Mouse (Mus musculus) granulocyte monocyte progenitor cell, adult 5-6 weeks (primary cell): ENCODE results near the gene Galc. TPM values are rescaled to one million over a fixed set of nuclear protein-coding genes. Genes with fewer than 3 reads are reported as not detected.
"Not testable (repeated sequence)": the region's sequence is repeated elsewhere in the genome, so short reads cannot be mapped to it uniquely, and the experiment has no call there.

Experiments
- ATAC-seq: replicated peaks from 2 replicates; pipeline ENCODE4 v1.8.0; 2016; ENCODE audit warnings: mild to moderate bottlenecking, moderate TSS enrichment, inconsistent platforms; ENCODE audit not compliant: poor library complexity, severe bottlenecking
- total RNA-seq, 2 experiments: library from RNA; stranded (forward) in 1 of 2; stranded (reverse) in 1 of 2; fragments of 200-712, 200-1000 nt in 1 of 2; fragments of >200 nt in 1 of 2; fragmentation: Nextera tagmentation in 1 of 2; gene quantifications; 2 replicates each; pipeline ENCODE4 v1.2.3; 2014 to 2017

The Galc gene
- total RNA-seq, 2 experiments from 2014 or later: 7.0 to 13.5 TPM

GRCm38 (mm10) chr12:98258371-98258844, 851 bp downstream of the Galc start:
- no peak for ATAC-seq

GRCm38 (mm10) chr12:98255373-98255995, 3.8 kb downstream of the Galc start:
- ATAC-seq: peak; percentile 69

- no peak for ATAC-seq
Observed at GRCm38 (mm10) chr12:98252417-98252816, 6.8 kb downstream of the Galc start.

- no peak for ATAC-seq
Observed at GRCm38 (mm10) chr12:98250327-98250726, 8.9 kb downstream of the Galc start.

- 0 out of 2 replicates have a peak, but pooled peaks have one; percentile 17 for ATAC-seq
Observed at GRCm38 (mm10) chr12:98249671-98250070, 9.6 kb downstream of the Galc start.

GRCm38 (mm10) chr12:98246835-98247234, 12.4 kb downstream of the Galc start:
- peak; percentile 55; the same call in 1 of the 2 replicates for ATAC-seq

GRCm38 (mm10) chr12:98244865-98245264, 14.4 kb downstream of the Galc start:
- ATAC-seq: no peak

- ATAC-seq: no peak
Observed at GRCm38 (mm10) chr12:98244161-98244560, 15.1 kb downstream of the Galc start.

GRCm38 (mm10) chr12:98238478-98238877, 20.8 kb downstream of the Galc start:
- not testable (repeated sequence) for ATAC-seq

- ATAC-seq: peak; percentile 61
Observed at GRCm38 (mm10) chr12:98227037-98227436, 32.2 kb downstream of the Galc start.

GRCm38 (mm10) chr12:98223286-98223685, 36.0 kb downstream of the Galc start:
- ATAC-seq: peak; percentile 56

- no peak for ATAC-seq
Observed at GRCm38 (mm10) chr12:98216432-98216831, 42.8 kb downstream of the Galc start.

GRCm38 (mm10) chr12:98215512-98215911, 43.7 kb downstream of the Galc start:
- peak; percentile 72 for ATAC-seq

- ATAC-seq: peak; percentile 30; the same call in 1 of the 2 replicates
Observed at GRCm38 (mm10) chr12:98214191-98214590, 45.1 kb downstream of the Galc start.

- no peak for ATAC-seq
Observed at GRCm38 (mm10) chr12:98213791-98214190, 45.5 kb downstream of the Galc start.

- no peak for ATAC-seq
Observed at GRCm38 (mm10) chr12:98213332-98213731, 45.9 kb downstream of the Galc start.

- peak; percentile 48; the same call in 1 of the 2 replicates for ATAC-seq
Observed at GRCm38 (mm10) chr12:98212457-98213175, 46.6 kb downstream of the Galc start.

- ATAC-seq: peak; percentile 68
Observed at GRCm38 (mm10) chr12:98210495-98210894, 48.8 kb downstream of the Galc start.

- ATAC-seq: no peak
Observed at GRCm38 (mm10) chr12:98208104-98208503, 51.2 kb downstream of the Galc start.

GRCm38 (mm10) chr12:98205450-98206051, 53.7 kb downstream of the Galc start:
- ATAC-seq: no peak

GRCm38 (mm10) chr12:98197401-98197800, 61.9 kb downstream of the Galc start:
- ATAC-seq: no peak
